Mouse (Mus musculus): ENCODE measurements around the gene Ilf3. TPM values are rescaled to one million over a fixed set of nuclear protein-coding genes. Genes with fewer than 3 reads are reported as not detected.

The Ilf3 gene
- polyA plus RNA-seq, 1 experiment from 2014 or later = 226 TPM

DNA sequence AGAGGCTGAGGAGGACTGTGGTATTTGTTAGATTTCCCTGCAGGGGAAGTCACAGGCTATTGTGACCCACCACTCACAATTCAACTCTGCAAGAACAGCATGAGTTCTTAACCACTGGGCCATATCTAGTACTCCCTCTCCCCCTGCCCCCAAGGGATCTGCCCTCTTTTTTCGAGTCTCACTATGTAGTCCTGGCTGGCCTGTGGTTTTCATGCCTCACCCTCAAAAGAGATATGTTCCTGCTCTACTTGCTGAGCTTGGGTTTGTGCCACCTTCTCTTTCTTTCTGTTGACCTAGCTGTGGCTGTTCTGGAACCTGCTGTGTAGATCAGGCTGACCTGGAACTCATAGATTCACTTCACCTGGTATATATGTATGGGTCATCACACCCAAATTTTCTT, 4.8 kb downstream of the Ilf3 start:
- Histone ChIP-seq H3K4me2 (no peak overlapping the region), H3K9me3 (no peaks in the 10 kb centered on the region), H3K4me3 (no peak overlapping the region), H3K27ac (replicated peaks) (no peak overlapping the region), H3K9ac (no peak overlapping the region), H3K4me1 (replicated peaks) (peaks cover 60% of the 10 kb centered on the region), H3K27me3 (no peaks in the 10 kb centered on the region), H3K36me3 (peaks cover 10% of the 10 kb centered on the region; the same call in 1 of the 2 replicates)
- ATAC-seq (ENCODE audit: low read depth) = no peak
- 88% methylated on average over 1 of the region's 1 CpGs for WGBS

DNA sequence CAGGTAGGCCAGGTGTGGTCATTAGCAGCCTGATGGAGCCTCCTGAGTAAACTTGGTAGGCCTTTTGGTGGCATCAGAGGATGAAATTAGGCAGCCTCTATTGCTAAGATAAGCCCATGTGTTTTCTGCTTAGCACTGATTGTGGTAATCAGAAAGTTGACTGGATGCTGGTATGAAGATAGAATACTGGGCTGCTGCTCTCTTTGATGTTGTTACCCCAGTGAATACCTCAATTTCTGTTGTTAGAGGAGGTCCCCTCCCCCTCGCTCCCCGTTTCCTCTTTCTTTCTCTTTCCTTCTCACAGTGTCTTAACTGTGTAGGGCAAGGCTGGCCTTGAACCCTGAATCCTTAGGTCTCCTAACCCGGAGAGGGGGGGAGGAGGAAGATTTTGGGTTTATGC, 11.5 kb downstream of the Ilf3 start:
- 0 out of 2 replicates have a peak overlapping the region, but pooled peaks have one; percentile 8 for H3K9ac ChIP-seq
- no peak overlapping the region for H3K4me2 ChIP-seq
- no peak overlapping the region for H3K4me3 ChIP-seq
- H3K36me3 ChIP-seq = 0 out of 2 replicates have a peak, but pooled peaks cover 2% of the 10 kb centered on the region
- H3K27me3 ChIP-seq = no peaks in the 10 kb centered on the region
- H3K9me3 ChIP-seq = no peaks in the 10 kb centered on the region
- H3K27ac ChIP-seq (replicated peaks) = no peak overlapping the region
- no peak for ATAC-seq (ENCODE audit: low read depth)
- 90% methylated on average over 3 of the region's 3 CpGs for WGBS
- peaks cover 50% of the 10 kb centered on the region for H3K4me1 ChIP-seq (replicated peaks)

DNA sequence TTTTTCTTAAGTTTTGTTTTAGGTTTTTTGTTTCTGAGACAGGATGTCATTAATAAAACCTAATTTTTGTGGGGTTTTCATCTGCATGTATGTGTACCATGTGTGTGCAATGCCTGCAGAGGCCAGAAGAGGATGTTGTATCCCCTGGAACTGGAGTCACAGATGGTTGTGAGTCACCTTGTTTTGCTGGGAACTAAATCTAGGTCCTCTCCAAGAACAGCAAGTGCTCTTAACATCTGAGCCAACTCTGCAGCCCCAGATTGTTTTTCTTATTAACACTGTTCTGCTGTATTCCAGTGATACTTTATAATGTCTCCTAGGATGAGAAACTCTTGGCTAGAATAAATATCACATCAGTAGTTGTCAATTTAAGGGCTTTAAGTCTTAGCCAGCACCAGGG, 13.2 kb downstream of the Ilf3 start:
- no peak for ATAC-seq (ENCODE audit: low read depth)
- H3K9ac ChIP-seq = no peak overlapping the region
- H3K4me1 ChIP-seq (replicated peaks) = peaks cover 59% of the 10 kb centered on the region
- H3K36me3 ChIP-seq = 0 out of 2 replicates have a peak, but pooled peaks cover 7% of the 10 kb centered on the region
- no peak overlapping the region for H3K4me2 ChIP-seq
- H3K9me3 ChIP-seq = no peaks in the 10 kb centered on the region
- H3K27ac ChIP-seq (replicated peaks) = no peak overlapping the region
- H3K4me3 ChIP-seq = no peak overlapping the region
- no peaks in the 10 kb centered on the region for H3K27me3 ChIP-seq

DNA sequence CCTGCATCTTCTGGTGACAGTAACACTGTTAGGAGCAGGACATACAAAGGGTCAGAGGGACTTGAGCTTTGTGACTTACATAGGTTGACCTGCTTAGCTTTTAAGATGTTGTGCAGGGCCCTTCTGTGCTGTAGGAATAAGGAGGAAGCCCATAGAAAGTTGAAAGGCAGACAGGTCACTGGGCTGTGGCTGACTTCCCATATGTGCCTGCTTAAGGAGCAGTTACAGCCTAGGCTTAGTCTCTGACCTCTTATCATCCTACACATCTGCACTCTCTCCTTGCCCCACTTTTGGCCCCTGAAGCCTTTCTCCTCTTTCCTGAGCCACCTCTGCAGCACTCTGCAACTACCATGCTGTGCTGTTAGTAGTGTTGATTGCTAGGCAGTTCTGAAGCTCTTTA, 16.3 kb downstream of the Ilf3 start:
- H3K27ac ChIP-seq (replicated peaks) = no peak overlapping the region
- H3K4me1 ChIP-seq (replicated peaks) = peaks cover 46% of the 10 kb centered on the region
- no peak overlapping the region for H3K4me2 ChIP-seq
- H3K36me3 ChIP-seq = peaks cover 20% of the 10 kb centered on the region
- ATAC-seq (ENCODE audit: low read depth) = no peak
- H3K27me3 ChIP-seq = no peaks in the 10 kb centered on the region
- H3K4me3 ChIP-seq = no peak overlapping the region
- no peaks in the 10 kb centered on the region for H3K9me3 ChIP-seq
- no peak overlapping the region for H3K9ac ChIP-seq

DNA sequence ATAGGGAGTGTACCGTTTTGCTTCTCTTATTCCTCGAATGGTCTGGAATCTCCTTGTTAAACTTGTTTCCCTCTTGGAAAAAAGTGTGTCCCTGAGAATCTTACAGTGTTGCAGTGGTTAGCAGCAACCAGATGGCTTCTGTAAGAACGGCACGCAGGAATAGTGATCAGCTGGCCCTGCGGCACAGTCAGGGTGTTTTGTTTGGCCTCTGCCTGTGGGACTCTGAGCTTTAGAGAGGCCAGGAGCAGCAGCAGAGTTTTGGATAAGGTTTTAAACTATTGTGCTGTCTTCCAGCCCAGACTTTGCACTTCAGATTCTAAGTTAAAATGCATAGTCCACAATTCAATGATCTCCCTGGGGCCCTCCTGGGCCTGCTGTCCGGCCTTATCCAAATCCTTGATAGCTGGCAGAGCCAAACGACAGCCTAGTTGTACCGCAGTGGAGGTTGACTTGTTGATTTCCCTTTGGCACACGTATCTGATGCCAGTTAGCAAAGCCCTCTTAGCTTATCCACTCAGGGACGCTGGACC, 25.0 kb downstream of the Ilf3 start:
- Histone ChIP-seq H3K4me2 (no peak overlapping the region), H3K27me3 (no peaks in the 10 kb centered on the region), H3K36me3 (peaks cover 99% of the 10 kb centered on the region), H3K4me1 (replicated peaks) (no peaks in the 10 kb centered on the region), H3K9me3 (no peaks in the 10 kb centered on the region), H3K4me3 (no peak overlapping the region), H3K9ac (no peak overlapping the region), H3K27ac (replicated peaks) (no peak overlapping the region)
- 90% methylated on average over 10 of the region's 10 CpGs for WGBS
- ATAC-seq (ENCODE audit: low read depth) = no peak

DNA sequence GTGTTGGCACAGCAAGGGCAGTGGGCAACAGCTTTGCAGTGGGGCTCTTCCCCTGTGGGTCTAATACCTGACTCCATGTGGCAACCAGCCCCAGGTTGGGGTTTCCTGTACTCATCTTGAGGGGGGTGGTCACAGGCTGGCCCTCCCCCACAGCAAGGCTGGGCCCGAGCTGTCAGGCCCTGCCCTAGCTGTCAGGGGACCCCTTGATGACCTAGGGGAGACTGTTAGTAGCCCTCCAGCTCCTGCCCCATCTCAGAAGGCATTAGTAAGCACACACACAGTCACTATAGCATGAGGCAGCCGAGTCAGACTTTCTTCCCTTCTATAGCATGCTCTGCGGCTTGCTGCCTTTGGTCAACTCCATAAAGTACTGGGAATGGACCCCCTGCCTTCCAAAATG, 28.0 kb downstream of the Ilf3 start:
- Histone ChIP-seq H3K9ac (no peak overlapping the region), H3K4me2 (no peak overlapping the region), H3K4me3 (no peak overlapping the region), H3K27me3 (no peaks in the 10 kb centered on the region), H3K4me1 (replicated peaks) (no peaks in the 10 kb centered on the region), H3K9me3 (no peaks in the 10 kb centered on the region), H3K27ac (replicated peaks) (no peak overlapping the region), H3K36me3 (peaks cover 100% of the 10 kb centered on the region)
- ATAC-seq (ENCODE audit: low read depth) = no peak
- 91% methylated on average over 3 of the region's 3 CpGs for WGBS

DNA sequence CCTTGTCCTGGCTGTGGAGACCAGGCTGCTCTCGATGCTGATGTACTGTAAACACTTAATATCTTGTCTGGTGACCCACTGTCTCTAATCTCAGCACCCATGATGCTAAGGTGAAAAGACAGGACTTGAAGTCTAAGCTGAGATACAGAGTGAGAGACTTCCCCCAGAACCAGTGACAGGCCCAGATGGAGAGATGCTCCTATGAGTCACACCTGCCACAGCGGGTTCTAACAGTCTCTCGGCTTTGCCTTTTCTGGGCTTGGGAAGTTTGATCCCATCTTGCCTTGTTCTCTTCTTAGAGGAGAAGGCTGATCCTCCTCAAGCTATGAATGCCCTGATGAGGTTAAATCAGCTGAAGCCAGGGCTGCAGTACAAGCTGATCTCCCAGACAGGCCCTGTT, 29.5 kb downstream of the Ilf3 start:
- H3K9me3 ChIP-seq = no peaks in the 10 kb centered on the region
- no peak for ATAC-seq (ENCODE audit: low read depth)
- H3K4me2 ChIP-seq = no peak overlapping the region
- H3K4me1 ChIP-seq (replicated peaks) = no peaks in the 10 kb centered on the region
- H3K4me3 ChIP-seq = no peak overlapping the region
- no peak overlapping the region for H3K27ac ChIP-seq (replicated peaks)
- peaks cover 98% of the 10 kb centered on the region for H3K36me3 ChIP-seq
- no peak overlapping the region for H3K9ac ChIP-seq
- no peaks in the 10 kb centered on the region for H3K27me3 ChIP-seq
- 98% methylated on average over 3 of the region's 3 CpGs for WGBS

DNA sequence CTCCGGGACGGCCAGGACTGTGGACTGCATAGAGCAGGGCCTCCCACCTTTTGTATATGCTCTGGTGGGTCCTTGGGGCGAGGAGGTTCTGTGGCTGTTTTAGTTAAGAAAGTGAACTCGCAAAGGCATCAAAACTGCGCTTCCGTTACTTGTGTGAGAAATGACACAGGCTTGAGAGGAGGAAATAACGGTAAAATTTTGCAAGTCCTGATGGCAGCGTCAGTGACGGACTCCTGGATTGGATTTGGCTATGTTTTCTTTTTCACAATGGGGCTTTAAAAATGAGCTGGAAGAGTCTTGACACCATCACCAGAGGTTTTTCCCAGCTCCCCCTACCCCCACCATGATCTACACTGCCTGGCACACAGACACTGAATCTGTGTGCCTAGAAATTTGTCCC, 33.4 kb downstream of the Ilf3 start:
- no peak overlapping the region for H3K27ac ChIP-seq (replicated peaks)
- no peak overlapping the region for H3K4me3 ChIP-seq
- ATAC-seq (ENCODE audit: low read depth) = no peak
- peaks cover 98% of the 10 kb centered on the region for H3K36me3 ChIP-seq
- H3K27me3 ChIP-seq = no peaks in the 10 kb centered on the region
- 94% methylated on average over 9 of the region's 9 CpGs for WGBS
- no peak overlapping the region for H3K9ac ChIP-seq
- H3K4me1 ChIP-seq (replicated peaks) = no peaks in the 10 kb centered on the region
- no peak overlapping the region for H3K4me2 ChIP-seq
- no peaks in the 10 kb centered on the region for H3K9me3 ChIP-seq

DNA sequence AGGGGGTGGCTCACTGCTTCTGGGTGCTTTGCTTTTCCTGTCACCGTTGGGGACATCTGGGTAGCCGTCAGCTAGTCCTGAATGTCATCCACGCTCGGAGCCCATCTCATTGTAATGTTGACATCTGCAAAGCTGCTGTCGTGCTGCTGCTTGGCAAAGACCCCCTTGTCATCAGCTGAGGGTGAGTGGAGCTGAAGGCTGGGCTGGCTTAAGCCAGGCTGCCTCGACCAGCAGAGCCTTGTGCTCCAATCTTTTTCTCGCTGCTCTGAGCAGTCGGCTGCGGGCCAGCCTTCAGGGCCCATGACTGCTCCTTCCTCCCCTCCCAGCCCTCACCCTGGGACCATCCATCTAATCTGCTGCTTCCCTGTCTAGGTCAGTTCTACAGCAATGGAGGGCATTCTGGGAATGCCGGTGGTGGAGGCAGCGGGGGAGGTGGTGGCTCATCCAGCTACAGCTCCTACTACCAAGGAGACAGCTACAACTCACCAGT, 35.1 kb downstream of the Ilf3 start:
- no peak overlapping the region for H3K27ac ChIP-seq (replicated peaks)
- H3K9ac ChIP-seq = no peak overlapping the region
- H3K4me3 ChIP-seq = no peak overlapping the region
- no peaks in the 10 kb centered on the region for H3K4me1 ChIP-seq (replicated peaks)
- WGBS = 88% methylated on average over 11 of the region's 11 CpGs
- H3K36me3 ChIP-seq = peaks cover 98% of the 10 kb centered on the region
- no peaks in the 10 kb centered on the region for H3K9me3 ChIP-seq
- no peak for ATAC-seq (ENCODE audit: low read depth)
- H3K4me2 ChIP-seq = no peak overlapping the region
- no peaks in the 10 kb centered on the region for H3K27me3 ChIP-seq

DNA sequence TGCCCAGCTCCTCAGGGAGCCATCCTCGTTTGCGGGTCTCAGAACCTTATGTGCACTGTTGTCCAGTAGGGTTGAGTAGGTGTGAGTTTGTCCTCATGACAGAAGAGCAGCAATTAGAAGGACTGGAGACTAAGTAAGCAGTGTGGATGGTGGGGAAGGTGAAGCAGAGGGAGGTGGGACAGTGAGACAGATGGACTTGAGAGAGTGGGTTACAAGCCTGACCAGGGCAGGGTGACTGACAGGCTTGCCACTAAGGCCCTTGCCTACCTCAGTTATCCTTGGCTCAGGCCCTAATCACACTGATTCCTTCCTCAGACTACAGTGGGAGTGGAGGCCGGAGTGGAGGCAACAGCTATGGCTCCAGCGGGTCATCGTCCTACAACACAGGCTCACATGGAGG, 36.1 kb downstream of the Ilf3 start:
- ATAC-seq (ENCODE audit: low read depth) = no peak
- Histone ChIP-seq H3K27me3 (no peaks in the 10 kb centered on the region), H3K4me3 (no peak overlapping the region), H3K36me3 (peaks cover 89% of the 10 kb centered on the region), H3K9me3 (no peaks in the 10 kb centered on the region), H3K4me1 (replicated peaks) (no peaks in the 10 kb centered on the region), H3K4me2 (no peak overlapping the region), H3K27ac (replicated peaks) (no peak overlapping the region), H3K9ac (no peak overlapping the region)
- 92% methylated on average over 5 of the region's 5 CpGs for whole genome bisulfite sequencing

DNA sequence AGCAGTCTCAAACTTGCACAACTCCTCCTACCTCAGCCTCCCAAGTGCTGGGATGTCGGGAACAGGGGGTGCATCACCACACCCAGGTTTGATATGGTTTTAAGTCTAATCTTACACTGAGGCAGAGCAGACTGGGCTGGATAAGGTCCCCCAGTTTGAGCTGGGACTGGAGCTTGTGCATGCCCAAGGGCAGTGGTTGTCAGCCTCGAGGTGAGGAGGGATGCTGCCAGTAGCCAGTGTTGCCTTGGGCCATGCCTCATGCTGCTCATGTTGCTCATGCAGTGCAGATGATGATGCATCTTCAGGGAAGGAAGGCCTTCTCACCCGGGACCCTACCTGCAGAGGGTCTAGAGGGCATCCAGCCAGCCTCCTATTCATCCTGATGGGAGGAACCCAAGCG, 37.9 kb downstream of the Ilf3 start:
- Histone ChIP-seq H3K36me3 (peaks cover 71% of the 10 kb centered on the region), H3K9me3 (no peaks in the 10 kb centered on the region), H3K4me1 (replicated peaks) (peaks cover 6% of the 10 kb centered on the region; the same call in 1 of the 2 replicates), H3K27ac (replicated peaks) (no peak overlapping the region), H3K27me3 (no peaks in the 10 kb centered on the region), H3K4me3 (no peak overlapping the region), H3K4me2 (no peak overlapping the region), H3K9ac (no peak overlapping the region)
- 63% methylated on average over 4 of the region's 4 CpGs for WGBS
- ATAC-seq (ENCODE audit: low read depth) = no peak

DNA sequence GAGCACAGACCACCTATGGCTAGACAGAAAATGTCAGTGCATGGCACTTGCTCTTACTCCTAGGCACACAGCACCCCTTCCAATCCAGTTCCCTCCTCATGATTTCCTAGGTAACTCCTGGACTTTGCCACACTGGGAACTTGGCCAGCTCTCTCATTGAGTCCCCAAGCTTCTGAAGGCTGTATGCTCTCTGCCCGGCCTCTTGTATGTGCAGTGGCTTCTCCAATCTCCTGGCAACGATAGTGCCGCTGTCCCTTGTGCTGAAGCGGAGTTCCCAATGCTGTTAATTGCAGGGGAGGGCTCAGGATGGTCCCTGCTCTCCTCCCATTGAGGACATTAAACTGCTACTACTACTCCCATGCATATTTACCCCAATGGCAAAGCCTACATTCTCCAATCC, 40.3 kb downstream of the Ilf3 start:
- Histone ChIP-seq H3K27me3 (no peaks in the 10 kb centered on the region), H3K4me3 (no peak overlapping the region), H3K9me3 (no peaks in the 10 kb centered on the region), H3K4me2 (no peak overlapping the region), H3K36me3 (peaks cover 48% of the 10 kb centered on the region), H3K27ac (replicated peaks) (no peak overlapping the region), H3K9ac (no peak overlapping the region), H3K4me1 (replicated peaks) (peaks cover 22% of the 10 kb centered on the region)
- 7% methylated on average over 4 of the region's 4 CpGs for WGBS
- ATAC-seq (ENCODE audit: low read depth) = no peak

DNA sequence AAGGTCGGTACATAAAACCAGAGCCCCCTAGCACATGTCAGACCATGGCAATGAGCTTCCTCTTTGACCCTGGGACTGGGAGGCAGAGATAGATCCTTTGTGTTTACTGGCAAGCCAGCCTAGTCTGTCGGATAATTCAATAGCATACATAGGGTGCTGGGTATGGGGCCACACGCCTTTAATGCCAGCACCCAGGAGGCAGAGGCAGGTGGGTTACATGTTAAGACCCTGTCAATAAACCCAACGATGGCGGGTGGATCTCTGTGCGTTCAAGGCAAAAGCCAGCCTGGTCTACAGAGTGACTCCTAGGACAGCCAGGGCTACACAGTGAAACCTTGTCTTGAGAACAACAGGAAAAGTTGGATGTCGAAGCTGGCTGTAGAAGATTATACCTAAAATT, 41.0 kb downstream of the Ilf3 start:
- no peak for ATAC-seq (ENCODE audit: low read depth)
- no peaks in the 10 kb centered on the region for H3K27me3 ChIP-seq
- H3K36me3 ChIP-seq = peaks cover 42% of the 10 kb centered on the region
- no peak overlapping the region for H3K9ac ChIP-seq
- no peak overlapping the region for H3K27ac ChIP-seq (replicated peaks)
- no peaks in the 10 kb centered on the region for H3K9me3 ChIP-seq
- no peak overlapping the region for H3K4me2 ChIP-seq
- 77% methylated on average over 7 of the region's 7 CpGs for WGBS
- H3K4me3 ChIP-seq = no peak overlapping the region
- peaks cover 26% of the 10 kb centered on the region for H3K4me1 ChIP-seq (replicated peaks)

Data from neural tube, embryonic 13.5 days (tissue).